In genomic region chr11:5955546-5956276, GRCm38 (mm10) we compare ENCODE assay signal across 8 mouse cellular contexts. TPM values are rescaled to one million over a fixed set of nuclear protein-coding genes. Genes with fewer than 3 reads are reported as not detected.
DNase-seq lines count a peak whose midpoint lies in the region; ATAC-seq and TF ChIP-seq lines count a peak whose summit lies in the region.

Gene Ykt6, plus strand, starts transcription at chr11:5955693.

- H3K4me2 ChIP-seq in embryonic facial prominence, embryonic 14.5 days (ENCODE audit: low read depth, low read length): peak within 1 kb of the TSS; percentile 75
- peak within 1 kb of the TSS; percentile 87 for H3K4me2 ChIP-seq in limb, embryonic 13.5 days (replicated peaks)
- peak within 1 kb of the TSS; percentile 76 for H3K4me2 ChIP-seq in midbrain, embryonic 16.5 days (ENCODE audit: low read length)

- H3K79me2 ChIP-seq in heart, adult 2 months (replicated peaks; ENCODE audit: control insufficient read depth, insufficient read depth, low read length): peaks cover 8% of the 10 kb centered on the region

- ATAC-seq in embryonic facial prominence, embryonic 14.5 days (ENCODE audit: low read depth): peak; percentile 97
- peak; percentile 95 for ATAC-seq in limb, embryonic 13.5 days (ENCODE audit: low FRiP score, low read depth)
- peak; percentile 96 for ATAC-seq in midbrain, embryonic 16.5 days

- H3K27ac ChIP-seq in embryonic facial prominence, embryonic 14.5 days (replicated peaks; ENCODE audit: low read depth, low read length): peak within 1 kb of the TSS; percentile 92
- H3K27ac ChIP-seq in heart, adult 2 months: peak within 1 kb of the TSS; percentile 97
- H3K27ac ChIP-seq in limb, embryonic 13.5 days: peak within 1 kb of the TSS; percentile 93
- H3K27ac ChIP-seq in midbrain, embryonic 16.5 days (ENCODE audit: low read length): peak within 1 kb of the TSS; percentile 93

- H3K36me3 ChIP-seq in embryonic facial prominence, embryonic 14.5 days (ENCODE audit: control insufficient read depth, insufficient read depth, low read length): peaks cover 21% of the 10 kb centered on the region
- H3K36me3 ChIP-seq in heart, adult 2 months (ENCODE audit: control insufficient read depth, insufficient read depth, low read length): peaks cover 6% of the 10 kb centered on the region; the same call in 1 of the 2 replicates
- H3K36me3 ChIP-seq in limb, embryonic 13.5 days: peaks cover 18% of the 10 kb centered on the region
- H3K36me3 ChIP-seq in midbrain, embryonic 16.5 days (ENCODE audit: control insufficient read depth, insufficient read depth, low read length): peaks cover 10% of the 10 kb centered on the region

- peak within 1 kb of the TSS; percentile 94 for H3K9ac ChIP-seq in embryonic facial prominence, embryonic 14.5 days (ENCODE audit: low read depth, low read length)
- H3K9ac ChIP-seq in heart, adult 2 months (ENCODE audit: low read depth, low read length): peak within 1 kb of the TSS; percentile 99
- peak within 1 kb of the TSS; percentile 93 for H3K9ac ChIP-seq in limb, embryonic 13.5 days
- H3K9ac ChIP-seq in midbrain, embryonic 16.5 days (ENCODE audit: low read depth, low read length): peak within 1 kb of the TSS; percentile 83

- peak; percentile 95 for DNase-seq in 3T3-L1 (ENCODE audit: low read depth, low spot score)
- DNase-seq in adrenal gland, postnatal 4 days (ENCODE audit: low spot score in 2 of 2): peak; percentile 83 to 94
- peak; percentile 98 for DNase-seq in embryonic facial prominence, embryonic 14.5 days (ENCODE audit: low spot score)
- peak; percentile 96 to 99 for DNase-seq in heart, adult 2 months
- peak; percentile 95 to 96 for DNase-seq in kidney, adult 8-10 months
- DNase-seq in spleen, postnatal 10 days (ENCODE audit: low spot score in 2 of 2): peak; percentile 86 to 94

- no peaks in the 10 kb centered on the region for H3K9me3 ChIP-seq in embryonic facial prominence, embryonic 14.5 days (ENCODE audit: control insufficient read depth, low read length)
- H3K9me3 ChIP-seq in limb, embryonic 13.5 days: no peaks in the 10 kb centered on the region
- no peaks in the 10 kb centered on the region for H3K9me3 ChIP-seq in midbrain, embryonic 16.5 days (replicated peaks; ENCODE audit: control insufficient read depth, low read length, poor library complexity, severe bottlenecking)

- TF ChIP-seq EP300 in heart, adult 2 months (IDR thresholded peaks at IDR 0.05; ENCODE audit: insufficient read depth, low read depth, low read length): 0 out of 2 replicates have a peak, but pooled peaks have one; percentile 12

- peaks cover 11% of the 10 kb centered on the region for H3K4me1 ChIP-seq in embryonic facial prominence, embryonic 14.5 days (ENCODE audit: control insufficient read depth, insufficient read depth, low read length)
- peaks cover 11% of the 10 kb centered on the region for H3K4me1 ChIP-seq in heart, adult 2 months (ENCODE audit: control insufficient read depth, insufficient read depth, low read length)
- H3K4me1 ChIP-seq in limb, embryonic 13.5 days: peaks cover 19% of the 10 kb centered on the region
- H3K4me1 ChIP-seq in midbrain, embryonic 16.5 days (ENCODE audit: control insufficient read depth, insufficient read depth, low read length): peaks cover 17% of the 10 kb centered on the region

- TF ChIP-seq CTCF in heart, adult 2 months (IDR thresholded peaks at IDR 0.05): no peak

- TF ChIP-seq POLR2A in heart, adult 2 months (IDR thresholded peaks at IDR 0.05; ENCODE audit: insufficient read depth, low read depth, low read length): peak; percentile 92

- peak within 1 kb of the TSS; percentile 95 for H3K4me3 ChIP-seq in embryonic facial prominence, embryonic 14.5 days (ENCODE audit: low read depth, low read length)
- H3K4me3 ChIP-seq in heart, adult 2 months: peak within 1 kb of the TSS; percentile 83
- peak within 1 kb of the TSS; percentile 95 for H3K4me3 ChIP-seq in limb, embryonic 13.5 days
- peak within 1 kb of the TSS; percentile 60 for H3K4me3 ChIP-seq in midbrain, embryonic 16.5 days (ENCODE audit: low read depth, low read length)

- WGBS in embryonic facial prominence, embryonic 14.5 days: 1% methylated on average over 38 of the region's 71 CpGs
- WGBS in heart, adult 2 months: under 1% methylated on average over 71 of the region's 71 CpGs
- under 1% methylated on average over 59 of the region's 71 CpGs for WGBS in limb, embryonic 13.5 days
- under 1% methylated on average over 71 of the region's 71 CpGs for WGBS in midbrain, embryonic 16.5 days

- no peaks in the 10 kb centered on the region for H3K27me3 ChIP-seq in embryonic facial prominence, embryonic 14.5 days (replicated peaks; ENCODE audit: control insufficient read depth, insufficient read depth, low read length)
- no peaks in the 10 kb centered on the region for H3K27me3 ChIP-seq in heart, adult 2 months (ENCODE audit: control insufficient read depth, insufficient read depth, low read length)
- H3K27me3 ChIP-seq in limb, embryonic 13.5 days: no peaks in the 10 kb centered on the region
- no peaks in the 10 kb centered on the region for H3K27me3 ChIP-seq in midbrain, embryonic 16.5 days (ENCODE audit: control insufficient read depth, insufficient read depth, low read depth, low read length)

- intact Hi-C loops in heart, adult 2 months (cut with DNase I): loop anchor here (2.0 kb wide), 1 partner anchor 69 kb away; no protein-coding TSS in a partner anchor

RNA-seq across cellular contexts. Expression of gene Ykt6, which starts in this region (rescaled TPM):
- 10 to 100 TPM; 97.9 to 98.2 TPM for total RNA-seq in adrenal gland, postnatal 4 days (2021)
- 30.9 and 33.1 TPM in 2 replicates for polyA plus RNA-seq in embryonic facial prominence, embryonic 14.5 days (2014; fragmentation: Nextera tagmentation; extraction: Ambion mirVana)
- total RNA-seq in heart, adult 2 months (2021): 10 to 100 TPM; 53.4 to 62.2 TPM
- 46.3 and 71.2 TPM in 2 replicates for polyA plus RNA-seq in heart, adult 2 months (2012; rRNA removed)
- polyA plus RNA-seq in limb, embryonic 13.5 days (2015; fragmentation: Nextera tagmentation; extraction: Ambion mirVana): 64.4 and 66.6 TPM in 2 replicates
- polyA plus RNA-seq in midbrain, embryonic 16.5 days (2015; fragmentation: Nextera tagmentation; extraction: Ambion mirVana): 108 TPM in 2 replicates

Comparison
In these comparisons a context has a peak if more than half of its experiments do, and no peak if none do; other contexts are left out.
1. Peak in every context shown above with its lines: DNase-seq, ATAC-seq, H3K4me3 ChIP-seq and H3K27ac ChIP-seq.